Mouse (Mus musculus) layer of hippocampus, adult 8-10 months (tissue): Measurements from ENCODE around the gene Pskh1. TPM values are rescaled to one million over a fixed set of nuclear protein-coding genes. Genes with fewer than 3 reads are reported as not detected.

Source experiments
- DNase-seq, 2 experiments: peaks; one replicate each; pipeline ENCODE4 v3.0.0; 2022; ENCODE audit warnings: low spot score in 2 of 2
- total RNA-seq, 4 experiments: library from RNA; stranded (reverse); gene quantifications; 2 replicates each; pipeline ENCODE4 v1.2.4; 2022

Pskh1 gene
- total RNA-seq, 4 experiments from 2014 or later: 7.5 to 9.6 (median 9.1) TPM

DNA sequence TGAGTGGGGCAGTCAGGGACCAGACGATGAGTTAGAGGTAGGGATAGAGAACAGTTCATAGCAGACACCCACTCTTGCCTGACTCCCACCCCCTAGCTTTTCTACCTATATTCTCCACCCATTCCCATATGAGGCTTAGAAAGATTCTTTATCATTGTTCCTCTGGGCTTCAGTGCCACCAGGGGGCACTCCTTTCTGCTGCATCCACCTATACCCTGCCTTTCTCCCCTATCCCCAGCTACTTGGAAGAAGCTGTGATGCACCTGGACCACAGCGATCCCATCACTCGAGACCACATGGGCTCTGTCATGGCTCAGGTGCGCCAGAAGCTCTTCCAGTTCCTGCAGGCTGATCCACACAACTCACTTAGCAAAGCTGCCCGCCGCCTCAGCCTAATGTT lies 7.8 kb upstream of the Pskh1 start:
- no peak for DNase-seq

DNA sequence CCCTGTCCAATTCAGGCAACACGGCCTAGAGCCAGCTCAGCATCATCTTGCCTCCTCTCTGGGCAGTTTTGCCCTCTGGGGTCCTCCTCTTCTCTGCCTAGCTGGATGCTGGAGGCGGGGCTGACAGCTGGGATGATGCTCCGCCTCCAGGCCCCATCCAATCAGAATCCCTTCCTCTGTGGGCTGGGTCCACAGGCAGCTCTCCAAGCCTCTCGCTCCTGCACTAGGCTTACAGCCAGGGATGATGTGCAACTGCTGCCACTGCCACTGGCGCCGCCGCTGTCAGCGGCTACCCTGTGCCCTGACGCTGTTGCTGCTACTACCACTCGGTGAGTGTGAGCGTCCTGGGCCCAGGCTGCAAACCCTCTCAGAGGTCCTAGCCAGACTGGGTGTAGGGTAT lies 6.9 kb upstream of the Pskh1 start, which contains the start of gene Nrn1l:
Gene Nrn1l (plus strand): TSS at position 229 of the 400 bp plus-strand sequence.
- DNase-seq: peak; percentile 81 to 85

DNA sequence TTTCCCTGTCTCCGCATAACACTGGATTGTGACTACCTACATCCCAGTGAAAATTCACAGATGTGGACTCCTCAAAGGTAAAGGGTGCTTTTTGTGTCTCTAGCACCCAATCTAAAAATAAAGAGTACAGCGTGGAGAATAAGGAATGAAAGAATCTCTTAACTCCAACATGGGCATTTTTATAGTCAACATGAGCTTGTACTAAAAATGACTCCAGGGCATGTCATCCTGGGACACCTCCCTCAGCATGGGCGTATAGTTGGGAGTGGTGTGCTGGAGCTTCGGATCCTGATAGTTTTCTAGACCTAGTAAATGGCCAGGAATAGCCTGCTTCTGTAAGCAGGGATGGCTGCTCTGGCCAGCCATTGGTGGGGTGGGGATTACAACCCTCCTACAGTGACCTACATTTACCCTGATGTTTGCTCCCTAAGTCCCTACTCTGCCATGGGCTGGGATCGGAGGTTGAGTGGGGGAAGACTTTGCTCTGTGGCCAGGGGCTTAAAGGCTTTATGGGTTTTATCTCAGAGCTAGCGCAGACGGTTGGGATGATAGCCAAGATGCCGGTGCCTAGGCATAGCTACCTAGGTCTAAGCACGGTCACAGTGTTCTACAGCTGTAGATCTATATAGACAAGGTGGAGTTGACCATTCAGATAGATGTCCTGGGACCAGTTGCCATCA lies 2.3 kb upstream of the Pskh1 start:
- DNase-seq: no peak

DNA sequence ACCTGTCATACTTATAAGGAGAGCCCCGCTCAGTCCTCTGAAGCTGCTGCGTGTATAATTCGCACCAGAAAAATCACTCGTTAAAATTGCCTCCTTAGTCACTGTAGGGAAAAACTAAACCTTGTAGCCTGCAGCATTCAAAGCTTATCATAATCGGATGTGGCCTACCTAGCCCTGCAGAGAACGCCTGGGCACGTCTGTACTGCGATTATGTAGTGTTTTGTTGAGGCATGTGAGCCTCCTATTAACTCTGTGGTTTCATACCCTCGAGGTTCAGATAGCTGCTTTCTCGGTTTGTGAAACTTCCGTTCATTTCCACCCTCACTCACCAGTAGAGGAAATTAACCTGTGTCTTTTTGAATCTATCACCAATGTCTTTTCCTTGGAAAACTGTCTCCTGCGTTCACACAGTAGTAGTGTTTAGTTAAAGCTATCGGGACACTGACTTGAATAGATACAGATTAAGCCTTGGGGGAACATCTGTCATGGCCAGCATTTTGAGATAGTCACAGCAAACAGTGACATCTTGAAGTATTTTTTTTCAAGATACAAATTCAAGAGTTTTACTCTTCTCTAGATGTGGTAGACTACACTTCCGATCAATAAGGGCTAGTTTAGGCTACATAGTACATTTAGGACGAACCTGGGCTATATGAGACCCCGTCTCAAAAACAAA lies 838 bp downstream of the Pskh1 start:
- DNase-seq: no peak

DNA sequence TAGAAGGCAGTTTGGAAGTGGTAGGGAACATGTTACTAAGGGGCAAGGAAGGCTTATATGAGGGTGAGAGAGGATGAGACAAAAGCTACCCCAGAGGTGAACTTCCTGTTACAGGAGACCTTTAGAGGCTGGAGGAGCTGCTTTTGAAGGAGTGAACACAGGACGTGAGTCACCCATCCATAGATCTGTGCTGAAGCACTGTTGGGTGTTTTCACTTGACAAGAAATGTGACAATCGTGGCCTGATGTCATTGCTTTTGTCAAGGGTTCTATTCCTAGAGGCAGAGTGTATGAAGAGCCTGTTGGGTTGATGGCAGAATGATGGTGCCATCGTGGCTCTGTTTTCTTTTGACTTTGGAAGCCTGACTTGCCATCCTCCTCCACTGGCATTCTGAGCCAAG lies 19.1 kb downstream of the Pskh1 start:
- DNase-seq: no peak

DNA sequence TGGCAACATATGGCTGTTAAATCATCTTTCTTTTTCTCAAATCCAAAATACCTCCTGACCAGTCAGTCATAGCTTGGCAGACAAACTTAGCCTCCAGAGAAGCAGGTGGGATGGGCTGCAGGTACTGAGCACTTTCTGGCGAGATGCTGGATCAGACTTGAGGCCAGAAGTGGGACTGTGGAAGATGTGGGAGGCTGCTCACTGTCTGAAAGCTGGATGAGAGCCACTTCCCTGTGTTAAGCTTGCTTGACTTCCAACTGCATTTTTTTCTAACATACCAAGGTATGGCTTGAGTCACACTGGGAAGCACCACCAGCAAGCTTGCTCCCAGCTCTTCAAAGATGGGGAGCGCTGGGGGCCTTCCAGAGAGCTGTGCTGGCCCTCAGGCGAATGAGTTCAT lies 24.9 kb downstream of the Pskh1 start:
- no peak for DNase-seq

DNA sequence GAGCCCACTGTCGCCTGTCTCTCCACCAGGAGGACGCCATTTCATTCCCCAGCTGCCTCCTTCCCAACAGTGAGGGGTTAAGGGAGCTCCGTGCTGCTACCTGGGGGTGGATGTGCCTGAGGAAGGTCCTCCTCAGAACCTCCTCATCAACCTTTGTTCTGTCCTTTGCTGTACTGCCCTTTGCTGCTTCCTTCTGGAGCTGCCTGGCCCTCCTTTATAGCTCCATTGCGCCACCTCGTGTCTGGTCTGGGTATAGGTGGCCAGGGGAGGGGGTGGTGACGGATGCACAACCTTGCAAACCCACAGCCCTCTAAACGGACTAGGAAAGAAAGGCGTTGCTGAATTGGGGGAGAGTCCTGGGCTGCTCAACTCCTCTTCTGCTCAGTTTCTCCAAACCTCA lies 30.4 kb downstream of the Pskh1 start:
- DNase-seq: peak in 1 of 2 experiments; percentile 74

DNA sequence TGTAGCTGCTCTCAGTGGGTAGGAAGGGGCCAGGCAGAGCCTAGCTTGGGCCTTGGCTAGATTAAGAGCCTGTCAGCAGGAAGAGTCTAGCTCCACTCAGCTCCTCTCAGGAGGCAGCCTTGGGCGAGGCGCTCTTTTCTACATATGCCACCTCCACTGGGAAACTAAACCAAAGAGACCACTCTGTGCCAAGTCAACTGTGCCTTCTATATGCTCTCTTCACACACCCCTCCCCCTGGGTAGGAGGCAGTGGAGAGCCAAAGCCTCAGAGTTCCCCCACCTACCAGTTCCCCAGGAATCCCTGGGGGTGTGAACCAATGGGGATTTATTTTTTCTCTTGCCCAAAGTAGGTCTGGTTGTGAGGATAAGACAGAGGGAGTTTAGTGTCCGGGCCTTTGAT lies 31.0 kb downstream of the Pskh1 start:
- no peak for DNase-seq

DNA sequence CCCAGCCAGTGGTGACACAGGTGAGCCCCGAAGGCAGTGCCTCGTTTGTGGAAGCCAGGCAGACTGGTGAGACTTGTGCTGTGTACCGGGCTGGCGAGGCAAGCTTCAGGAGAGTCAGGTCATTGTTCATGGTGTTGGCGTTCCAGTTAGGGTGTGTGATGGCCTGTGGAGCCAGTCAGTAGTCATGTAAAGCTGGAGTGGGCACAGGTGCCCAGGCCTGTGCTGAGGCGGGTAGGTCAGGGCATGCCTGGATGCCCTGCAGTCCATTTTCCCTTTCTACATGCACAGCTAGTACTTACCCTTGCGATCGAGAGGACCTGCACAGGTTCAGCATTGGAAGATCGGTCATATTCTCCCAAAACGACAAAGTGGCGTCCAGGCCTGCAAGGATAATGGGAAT lies 32.3 kb downstream of the Pskh1 start:
- DNase-seq: no peak

DNA sequence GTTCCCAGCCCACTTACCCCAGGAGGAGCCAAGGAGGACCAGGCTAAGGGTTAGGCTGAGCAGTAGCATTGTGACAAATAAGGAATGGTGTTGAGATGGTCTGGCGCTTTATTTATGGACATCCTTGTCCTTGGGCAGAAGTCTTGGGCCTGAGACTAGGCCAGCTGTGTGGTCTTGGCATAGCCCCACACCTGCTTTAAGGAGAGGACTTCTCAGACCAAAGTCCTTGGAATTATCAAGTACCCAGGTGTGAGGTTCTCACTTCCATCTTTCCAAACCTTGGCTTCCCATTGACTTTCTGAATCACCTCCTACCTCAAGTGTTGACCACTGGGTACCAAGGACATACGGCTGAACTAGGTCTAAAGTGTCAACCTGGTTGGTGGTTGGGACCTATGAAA lies 33.5 kb downstream of the Pskh1 start, which contains the start of gene Ctrl:
Gene Ctrl (minus strand): TSS at position 101 of the 400 bp plus-strand sequence.
- DNase-seq: no peak

DNA sequence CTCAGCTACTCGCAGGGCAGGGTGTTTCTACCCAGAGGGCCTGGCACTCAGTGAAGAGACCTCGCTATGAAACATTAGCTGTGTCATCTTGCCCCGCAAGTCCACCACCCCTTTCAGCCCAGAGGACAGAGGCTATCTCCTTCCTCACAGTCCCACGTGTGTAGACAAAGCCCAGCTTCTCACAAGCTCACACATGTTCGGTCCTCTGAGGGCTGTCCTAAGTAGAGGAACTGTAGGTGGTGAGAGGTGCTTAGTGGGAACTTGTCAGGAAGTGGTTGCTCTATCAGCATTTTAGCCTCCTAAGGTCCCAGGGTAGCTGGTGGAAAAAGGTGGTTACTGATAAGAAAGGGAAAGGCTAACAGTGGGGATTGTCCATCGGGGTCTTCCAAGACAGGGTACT lies 34.9 kb downstream of the Pskh1 start:
- DNase-seq: no peak

DNA sequence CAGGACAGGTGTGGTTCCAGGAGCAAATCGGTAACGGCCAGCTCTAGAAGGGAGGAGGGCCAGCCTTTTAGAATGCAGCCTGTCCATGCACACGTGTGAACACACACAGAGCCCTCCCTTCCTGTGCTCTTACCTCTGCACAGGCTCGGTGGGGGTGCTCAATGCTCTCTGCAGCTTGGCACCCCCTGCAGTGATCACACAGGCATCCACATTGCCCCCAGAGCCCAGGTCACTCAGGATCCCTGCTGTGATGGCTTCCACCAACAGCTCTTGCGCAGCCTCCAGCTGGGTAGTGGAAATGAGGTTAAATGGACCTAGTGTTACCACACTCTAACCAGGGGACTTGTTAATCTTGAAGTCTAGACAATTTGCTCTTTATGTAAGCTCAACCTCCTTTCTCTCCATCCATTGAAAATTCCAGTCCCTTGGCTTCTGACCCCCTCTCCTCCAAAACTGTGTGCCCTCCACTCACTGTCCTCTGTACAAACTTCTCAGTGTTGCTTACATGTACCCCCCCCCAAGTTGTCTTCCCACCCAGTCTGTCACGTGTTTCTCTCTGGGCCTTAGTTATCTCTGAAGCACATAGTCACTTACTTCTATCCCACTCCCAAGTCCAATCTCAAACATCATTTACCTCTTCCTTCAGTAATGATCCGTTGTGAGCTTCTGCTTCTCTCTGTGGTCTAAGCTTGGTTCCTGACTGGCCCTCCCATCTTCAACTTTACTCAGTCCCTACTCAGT lies 35.8 kb downstream of the Pskh1 start:
- DNase-seq: no peak

DNA sequence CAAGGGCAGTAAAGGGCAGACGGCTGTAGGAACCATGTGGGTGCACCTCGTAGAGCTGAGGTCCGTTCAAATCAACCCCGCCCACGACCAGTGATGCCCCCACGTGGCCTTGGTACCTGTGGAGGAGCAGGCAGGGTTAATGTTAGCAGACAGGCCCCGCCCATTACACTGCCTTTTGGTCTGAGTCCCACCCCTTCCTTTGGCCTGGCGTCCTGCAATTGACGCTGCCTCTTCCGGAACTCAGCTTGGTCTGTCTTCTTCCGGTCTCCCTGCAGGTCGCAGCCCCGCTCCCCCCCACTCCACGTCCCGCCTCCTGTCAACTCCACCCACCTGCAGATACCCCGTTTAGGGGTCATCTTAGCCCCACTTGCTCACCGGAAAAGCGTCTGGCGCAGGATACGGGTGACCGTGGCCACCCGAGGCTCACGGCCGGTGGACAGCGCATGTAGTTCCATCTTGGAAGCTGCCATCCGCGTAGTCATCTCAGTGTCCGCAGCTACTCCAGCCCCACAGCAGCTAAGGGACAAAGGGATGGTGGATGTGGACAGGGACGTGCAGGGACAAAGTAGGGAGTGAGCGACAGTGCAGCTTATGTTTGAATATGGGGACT lies 36.7 kb downstream of the Pskh1 start:
- DNase-seq: peak; percentile 85 to 86

DNA sequence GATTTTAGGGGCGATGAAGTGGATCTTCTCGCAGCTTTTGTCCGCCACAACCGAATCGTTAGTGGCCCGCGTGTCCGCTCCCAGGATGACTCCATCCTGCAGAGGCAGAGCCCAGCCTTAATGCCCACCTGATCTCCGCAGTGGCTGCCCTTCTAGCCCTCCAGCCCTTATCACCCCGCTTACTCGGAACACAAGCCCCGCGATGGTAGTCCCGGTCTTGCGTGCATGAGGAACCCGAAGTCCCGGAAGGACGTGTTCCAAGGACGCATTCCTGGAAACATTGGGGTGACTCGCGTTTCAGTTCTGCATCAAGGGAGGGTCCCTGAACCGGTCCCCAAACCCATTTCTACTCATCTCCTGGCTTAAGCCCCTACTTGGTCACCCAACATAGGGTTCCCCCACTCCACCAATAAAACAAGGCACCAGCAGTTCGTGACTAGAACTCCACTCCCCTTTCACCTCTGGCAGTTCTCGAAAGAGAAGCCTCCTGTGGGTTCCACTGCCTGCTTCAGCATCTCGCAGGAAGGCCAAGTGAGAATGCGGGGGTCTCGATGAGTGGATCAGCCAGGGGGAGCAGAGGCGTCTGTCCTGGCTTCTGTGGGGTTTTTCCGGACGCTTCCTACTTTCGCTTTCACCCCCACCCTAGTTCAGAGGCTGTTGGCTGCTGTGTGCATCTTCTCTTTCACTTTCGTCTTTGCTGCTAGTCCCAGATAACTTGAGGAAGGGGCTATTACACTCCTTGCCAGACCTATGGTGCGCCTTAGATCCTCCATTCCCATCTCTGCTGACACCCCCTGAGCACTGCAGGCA lies 37.5 kb downstream of the Pskh1 start:
- DNase-seq: no peak

DNA sequence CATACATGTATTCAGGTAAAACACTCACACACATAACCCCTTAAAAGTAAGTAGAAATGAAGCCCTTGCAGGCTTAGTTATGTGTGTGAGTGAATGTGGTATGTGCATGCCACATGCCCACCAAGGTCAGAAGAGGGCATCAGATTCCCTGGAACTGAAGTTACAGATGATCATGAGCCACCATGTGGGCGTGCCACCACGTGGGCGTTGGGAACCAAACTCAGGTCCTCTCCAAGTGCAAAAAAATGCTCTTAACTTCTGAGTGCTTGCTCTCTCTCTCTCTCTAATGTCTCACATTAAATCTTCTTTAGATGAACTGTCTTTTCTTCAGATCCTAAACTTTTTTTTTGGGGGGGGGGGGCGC lies 38.0 kb downstream of the Pskh1 start, which contains the start of gene Psmb10:
Gene Psmb10 (minus strand): TSS at position 139 of the 364 bp plus-strand sequence.
- no peak for DNase-seq

DNA sequence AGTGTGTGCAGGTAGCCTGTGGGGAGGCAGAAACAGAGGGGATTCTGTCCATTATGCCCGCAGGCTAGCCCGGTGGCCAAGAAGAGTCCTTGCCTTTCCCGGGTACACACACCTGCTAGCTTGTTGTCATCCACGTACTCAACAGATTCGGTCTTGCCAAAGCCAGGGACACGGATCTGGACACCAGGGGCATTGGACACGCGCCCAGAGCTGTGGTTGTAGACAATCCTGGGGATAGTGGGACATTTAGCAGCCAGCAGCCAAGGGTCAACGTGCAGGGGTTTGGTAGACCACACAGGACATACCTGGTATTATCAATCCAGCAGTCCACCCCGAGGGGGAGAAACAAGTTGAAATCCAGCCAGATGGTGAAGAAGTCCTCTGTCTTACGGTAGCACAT lies 41.8 kb downstream of the Pskh1 start:
- DNase-seq: no peak

DNA sequence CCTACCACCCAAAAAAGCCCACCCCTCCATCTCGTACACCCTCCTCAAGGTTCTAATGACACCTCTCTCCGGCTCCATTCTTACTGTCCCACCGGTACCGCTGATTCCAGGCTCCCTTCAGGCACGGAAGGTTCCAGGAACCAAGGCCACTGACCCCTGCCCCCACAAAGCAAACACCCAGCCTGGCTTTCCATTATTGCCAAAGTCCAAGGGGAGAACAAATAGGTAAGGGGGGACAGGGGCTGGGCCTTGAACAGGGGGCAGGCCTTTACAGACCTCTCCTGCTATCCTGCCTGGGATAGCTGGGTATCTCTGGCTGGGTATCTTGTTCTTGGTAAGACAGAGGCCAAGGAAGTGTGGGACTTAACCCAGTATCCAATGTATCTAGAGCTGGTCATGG lies 42.3 kb downstream of the Pskh1 start:
- no peak for DNase-seq

DNA sequence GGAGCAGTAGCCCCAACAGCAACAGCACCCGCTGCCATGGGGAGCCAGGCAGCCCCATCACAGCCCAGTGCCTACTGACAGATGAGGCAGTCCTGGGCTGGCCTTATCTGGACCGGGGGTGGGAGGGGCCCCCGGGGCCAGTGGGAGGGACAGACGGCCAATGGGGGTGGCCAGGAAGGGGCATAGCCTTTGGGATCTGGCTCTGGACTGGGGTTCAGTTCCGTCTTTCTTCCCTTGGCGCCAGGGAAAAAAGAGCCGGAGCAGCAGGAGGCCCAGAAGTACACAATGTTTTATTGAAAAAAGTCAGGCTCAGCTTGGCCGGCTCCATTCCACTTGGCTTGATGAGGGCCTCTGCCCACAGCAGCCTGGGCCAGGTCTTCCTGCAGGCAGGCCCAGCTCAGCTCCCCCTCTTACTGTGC lies 43.1 kb downstream of the Pskh1 start, which contains the start of gene Lcat:
Gene Lcat (minus strand): TSS at position 62 of the 419 bp plus-strand sequence.
- DNase-seq: peak; percentile 61 to 70

DNA sequence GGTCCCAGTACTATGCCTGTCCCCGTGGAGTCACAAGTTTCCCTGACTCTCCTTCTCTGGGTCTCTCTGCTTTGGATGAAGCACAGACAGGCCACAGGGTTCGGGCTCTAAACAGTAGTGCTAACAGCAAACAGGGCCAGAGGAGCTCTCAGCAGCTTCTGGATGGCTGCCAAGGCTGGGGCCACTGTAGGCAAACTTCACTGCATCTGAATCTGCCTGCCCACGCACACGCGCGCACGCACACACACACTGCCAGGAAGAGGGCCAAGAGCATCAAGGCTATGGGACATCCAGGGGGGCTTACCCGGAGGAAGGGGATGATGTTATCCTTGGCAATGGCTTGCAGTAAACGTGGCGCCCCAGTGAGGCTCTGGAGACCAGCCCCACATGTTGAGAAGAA lies 49.1 kb downstream of the Pskh1 start:
- peak in 1 of 2 experiments; percentile 67 for DNase-seq

DNA sequence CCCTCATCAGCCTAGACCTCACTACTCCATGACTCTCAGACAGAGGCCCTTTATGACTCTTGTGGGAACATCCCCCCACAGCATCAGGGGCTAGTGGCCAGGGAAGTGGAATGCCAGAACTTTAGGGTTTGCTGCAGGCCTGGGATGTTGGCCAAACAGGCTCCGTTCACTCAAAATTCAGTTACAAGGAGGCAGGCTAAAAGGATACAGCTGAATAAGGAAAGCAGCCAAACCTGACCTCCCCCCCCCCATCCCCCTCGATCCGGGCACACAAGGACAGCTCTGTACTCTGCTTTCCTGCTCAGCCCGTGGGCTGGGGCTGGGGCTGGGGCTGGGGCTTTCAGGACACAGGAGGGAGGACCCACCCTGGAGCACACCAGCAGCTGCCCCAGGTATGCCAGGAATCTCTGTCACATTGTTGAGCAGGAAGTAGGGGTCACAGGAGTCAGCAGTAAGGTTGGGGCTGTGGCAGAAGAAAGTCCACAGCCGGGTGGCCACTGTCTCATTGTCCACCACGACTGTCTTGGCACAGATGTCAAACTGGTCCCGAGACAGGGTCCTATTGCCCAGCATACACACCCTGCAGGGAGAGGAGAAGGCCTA lies 50.9 kb downstream of the Pskh1 start:
- peak; percentile 58 to 71 for DNase-seq
